Mouse (Mus musculus) megakaryocyte, embryonic 14.5 days (primary cell): ENCODE measurements at regions not wholly inside any gene's neighbourhood (a gene's known extent, or its start where the extent isn't known, plus 50 kb on each side); places are given as distances from the start of the nearest gene placed in this dataset.

Experiments used
- FLI1 ChIP-seq: IDR thresholded peaks from 2 replicates; pipeline ENCODE4 v1.6.1; 2012; ENCODE audit warnings: low read length, inconsistent platforms, mixed read lengths
- GATA1 ChIP-seq: IDR thresholded peaks from 3 replicates; pipeline ENCODE4 v1.6.1; 2012; ENCODE audit warnings: mixed read lengths, low read length, inconsistent platforms, borderline replicate concordance

DNA sequence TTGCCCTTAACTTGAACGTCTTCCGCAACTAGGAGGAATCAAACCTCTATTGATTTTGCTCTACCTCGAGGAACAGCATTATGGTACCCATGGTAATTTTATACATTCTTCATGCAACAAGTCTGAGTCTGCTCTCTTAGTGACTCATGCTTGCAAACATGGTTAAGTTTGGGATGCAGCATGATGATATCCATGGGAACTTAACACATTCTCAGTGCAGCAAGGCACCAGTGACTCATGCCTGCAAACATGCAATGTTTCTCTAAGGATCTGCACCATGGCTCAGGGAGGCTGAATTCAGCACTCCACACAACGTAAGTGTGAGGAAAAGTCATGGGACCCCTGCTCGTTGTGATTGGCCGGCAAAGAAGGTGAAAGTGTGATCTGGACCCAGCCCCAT is 487.1 kb upstream of the Kdm8 start:
- no peak for TF ChIP-seq FLI1
- TF ChIP-seq GATA1 = no peak
